Mouse (Mus musculus) left cerebral cortex, adult 6 months (tissue): Measurements from ENCODE around the gene Mdga1. TPM values are rescaled to one million over a fixed set of nuclear protein-coding genes. Genes with fewer than 3 reads are reported as not detected.

Experiments
- long read RNA-seq, 2 experiments: library from polyadenylated mRNA; unstranded; transcript quantifications; one replicate each; pipeline ENCODE4 v2.0.0; 2019 to 2020
- polyA plus RNA-seq: library from polyadenylated mRNA; unstranded; fragments of <200 nt; fragmentation: Nextera tagmentation; gene quantifications from 2 replicates; pipeline ENCODE4 v1.2.3, GENCODE M21; 2021

The Mdga1 gene
- polyA plus RNA-seq: 1.2 and 1.3 TPM in 2 replicates
- long read RNA-seq, experiment 1, full-length matches to known transcripts: 1 of 2 reads
- long read RNA-seq, experiment 1, partial matches to known transcripts: 0 of 2 reads
- long read RNA-seq, experiment 1, other reads (novel, unspliced or antisense): 1 of 2 reads
- long read RNA-seq, experiment 2, partial matches to known transcripts: 0 of 1 reads
- long read RNA-seq, experiment 2, other reads (novel, unspliced or antisense): 1 of 1 reads

DNA sequence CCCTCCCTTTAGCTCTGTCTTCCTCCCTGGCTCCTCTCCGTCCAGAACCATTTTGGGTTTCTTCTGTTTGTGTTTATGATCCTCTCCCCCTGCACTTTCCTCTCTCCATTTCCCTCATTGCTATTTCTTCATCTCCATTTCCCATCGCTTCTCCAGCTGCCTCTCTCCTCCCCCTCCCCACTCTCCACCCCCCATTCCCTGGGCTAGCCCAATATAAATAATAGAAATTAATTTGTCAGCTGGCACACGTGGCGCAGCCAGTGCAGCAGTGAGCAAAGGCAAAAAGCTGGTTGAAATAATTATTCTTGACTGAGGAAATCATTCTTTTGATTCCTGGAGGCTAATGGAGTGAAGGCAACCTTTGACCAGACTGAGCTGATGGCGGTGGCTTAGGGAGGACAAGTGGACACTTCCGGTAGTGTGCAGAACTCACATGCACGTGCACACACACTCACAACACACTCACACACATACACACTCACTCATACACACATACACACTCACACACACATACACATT lies at the start of gene Mdga1:
Gene Mdga1 (minus strand): TSS at position 51 of the 519 bp plus-strand sequence.

DNA sequence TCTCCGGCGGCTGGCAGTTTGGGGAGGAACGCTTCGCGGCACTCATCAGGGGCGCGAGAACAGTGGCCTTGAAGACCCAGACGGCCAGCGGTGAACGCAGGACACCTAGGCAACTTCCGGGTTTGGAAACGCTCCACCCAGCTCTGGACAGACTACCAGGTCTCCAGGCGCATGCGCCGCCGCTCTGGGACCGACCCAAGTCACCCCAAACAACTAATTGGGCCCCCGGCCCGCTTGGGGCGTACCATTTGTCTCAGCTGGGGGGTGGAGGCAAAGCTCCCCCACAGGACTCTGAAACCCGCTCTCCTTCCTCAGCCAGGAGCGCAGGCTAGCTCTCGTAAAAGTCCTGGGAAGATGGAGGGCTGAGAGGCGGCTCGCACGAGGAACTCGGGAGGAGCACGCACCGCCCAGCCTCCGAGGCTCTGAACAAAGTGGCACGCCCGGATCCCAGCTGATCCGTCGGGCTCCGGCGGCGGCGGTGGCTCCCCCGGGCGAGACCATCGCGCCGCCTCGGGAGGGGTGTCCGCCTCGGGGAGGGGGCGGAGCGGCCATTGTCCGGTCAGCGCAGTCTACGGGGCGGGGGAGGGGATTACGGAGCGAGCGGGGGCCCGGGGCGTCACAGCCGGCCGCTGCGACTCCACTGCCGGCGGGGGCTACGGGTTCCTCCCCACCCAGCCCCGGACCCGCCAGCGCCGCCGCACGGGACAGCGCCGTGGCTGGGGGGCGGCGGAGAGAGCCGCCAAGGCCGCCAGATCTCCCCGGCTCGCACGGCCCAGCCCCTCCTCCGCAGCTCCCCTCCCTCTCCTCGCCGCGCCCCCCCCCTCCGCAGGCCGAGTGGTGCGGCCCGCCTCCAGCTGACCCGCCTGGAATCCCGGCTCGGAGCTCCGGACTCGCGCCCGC lies 34.6 kb upstream of the Mdga1 start, which contains the start of gene Zfand3:
Gene Zfand3 (plus strand): TSS at position 531 of the 900 bp plus-strand sequence.

Other genes with a start within 250 kb of the Mdga1 start
- 16.3 and 20.3 TPM in 2 replicates for gene Zfand3, start 34.6 kb upstream of the Mdga1 start, polyA plus RNA-seq